Mouse (Mus musculus) heart, embryonic 15.5 days (tissue): ENCODE results near the gene Svs2. TPM values are rescaled to one million over a fixed set of nuclear protein-coding genes. Genes with fewer than 3 reads are reported as not detected.

ENCODE experiments used
- ATAC-seq: fragments of 200-750 bp; cut with Nextera tagmentation; replicated peaks from 2 replicates; pipeline ENCODE4 v1.8.0; 2017; ENCODE audit warnings: low read depth, moderate TSS enrichment; ENCODE audit not compliant: insufficient number of reproducible peaks, insufficient read depth, low FRiP score
- H3K27ac ChIP-seq: fragments of 300-500 bp; sonication (generic); 2 replicates; pipeline ENCODE4 v1.5.1; 2015; ENCODE audit warnings: mild to moderate bottlenecking, inconsistent platforms
- H3K27me3 ChIP-seq: fragments of 300-500 bp; sonication (generic); 2 replicates; pipeline ENCODE4 v1.6.1; 2015; ENCODE audit warnings: inconsistent platforms
- H3K36me3 ChIP-seq: fragments of 300-500 bp; sonication (generic); 2 replicates; pipeline ENCODE4 v1.6.1; 2015; ENCODE audit warnings: mild to moderate bottlenecking, inconsistent platforms
- H3K4me1 ChIP-seq: fragments of 300-500 bp; sonication (generic); replicated peaks from 2 replicates; pipeline ENCODE4 v1.6.1; 2015; ENCODE audit warnings: inconsistent platforms
- H3K4me2 ChIP-seq: fragments of 300-500 bp; sonication (generic); 2 replicates; pipeline ENCODE4 v1.6.1; 2015; ENCODE audit warnings: inconsistent platforms, mild to moderate bottlenecking, moderate library complexity
- H3K4me3 ChIP-seq: fragments of 300-500 bp; sonication (generic); 2 replicates; pipeline ENCODE4 v1.5.1; 2015; ENCODE audit warnings: mild to moderate bottlenecking, inconsistent platforms
- H3K9ac ChIP-seq: fragments of 300-500 bp; sonication (generic); 2 replicates; pipeline ENCODE4 v1.6.1; 2015; ENCODE audit warnings: mild to moderate bottlenecking, inconsistent platforms
- H3K9me3 ChIP-seq: fragments of 300-500 bp; sonication (generic); replicated peaks from 2 replicates; pipeline ENCODE4 v1.6.1; 2016; ENCODE audit warnings: inconsistent platforms
- WGBS: fragments of 180-500 bp; shearing (Covaris S2); methylation state at CpG from one replicate; pipeline ENCODE4 v1.1.7; 2015; ENCODE audit warnings: mixed read lengths; 5-methylcytosine and 5-hydroxymethylcytosine counted together
- polyA plus RNA-seq: library from polyadenylated mRNA; unstranded; fragments of >200 nt; fragmentation: Nextera tagmentation; extraction: Ambion mirVana; gene quantifications from 2 replicates; pipeline ENCODE4 v1.2.1, GENCODE M21; 2015

Gene Svs2
- polyA plus RNA-seq, 1 experiment from 2014 or later, result not detected

- 76% methylated on average over 20 of the region's 20 CpGs for WGBS
Measured at GRCm38 (mm10) chr2:164199626-164200327, 38.5 kb downstream of the Svs2 start, which contains the start of gene Wfdc15a. TSS of gene Wfdc15a (minus strand) at chr2:164200130.

DNA sequence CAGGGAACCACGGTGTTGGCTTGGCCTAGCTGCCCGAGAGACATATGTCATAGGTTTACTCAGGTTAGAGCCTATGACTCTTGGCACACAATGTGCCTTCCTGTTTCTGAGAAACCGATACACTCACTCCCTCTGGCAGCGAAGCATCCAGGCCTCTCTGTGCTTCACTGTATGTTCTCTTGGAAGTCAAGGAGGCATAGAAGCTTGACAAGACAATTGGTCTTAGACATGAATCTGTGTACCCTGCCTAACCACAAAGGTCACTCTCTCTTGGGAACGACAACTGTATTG is 41.6 kb downstream of the Svs2 start:
- ATAC-seq, result no peak
- H3K9ac ChIP-seq, result no peak overlapping the region
- no peak overlapping the region for H3K27ac ChIP-seq
- H3K4me2 ChIP-seq, result no peak overlapping the region
- H3K27me3 ChIP-seq, result no peaks in the 10 kb centered on the region
- H3K36me3 ChIP-seq, result no peaks in the 10 kb centered on the region
- 79% methylated on average over 5 of the region's 5 CpGs for WGBS
- no peaks in the 10 kb centered on the region for H3K9me3 ChIP-seq
- H3K4me3 ChIP-seq, result no peak overlapping the region
- H3K4me1 ChIP-seq, result no peaks in the 10 kb centered on the region

More at GRCm38 (mm10) chr2:164199626-164200327, 38.5 kb downstream of the Svs2 start, which contains the start of gene Wfdc15a:
- no peak within 1 kb of the TSS for H3K27ac ChIP-seq
- no peak within 1 kb of the TSS for H3K9ac ChIP-seq
- no peaks in the 10 kb centered on the region for H3K36me3 ChIP-seq
- no peaks in the 10 kb centered on the region for H3K9me3 ChIP-seq
- no peak within 1 kb of the TSS for H3K4me3 ChIP-seq
- H3K4me1 ChIP-seq, result no peaks in the 10 kb centered on the region
- no peaks in the 10 kb centered on the region for H3K27me3 ChIP-seq
- no peak for ATAC-seq
- no peak within 1 kb of the TSS for H3K4me2 ChIP-seq

DNA sequence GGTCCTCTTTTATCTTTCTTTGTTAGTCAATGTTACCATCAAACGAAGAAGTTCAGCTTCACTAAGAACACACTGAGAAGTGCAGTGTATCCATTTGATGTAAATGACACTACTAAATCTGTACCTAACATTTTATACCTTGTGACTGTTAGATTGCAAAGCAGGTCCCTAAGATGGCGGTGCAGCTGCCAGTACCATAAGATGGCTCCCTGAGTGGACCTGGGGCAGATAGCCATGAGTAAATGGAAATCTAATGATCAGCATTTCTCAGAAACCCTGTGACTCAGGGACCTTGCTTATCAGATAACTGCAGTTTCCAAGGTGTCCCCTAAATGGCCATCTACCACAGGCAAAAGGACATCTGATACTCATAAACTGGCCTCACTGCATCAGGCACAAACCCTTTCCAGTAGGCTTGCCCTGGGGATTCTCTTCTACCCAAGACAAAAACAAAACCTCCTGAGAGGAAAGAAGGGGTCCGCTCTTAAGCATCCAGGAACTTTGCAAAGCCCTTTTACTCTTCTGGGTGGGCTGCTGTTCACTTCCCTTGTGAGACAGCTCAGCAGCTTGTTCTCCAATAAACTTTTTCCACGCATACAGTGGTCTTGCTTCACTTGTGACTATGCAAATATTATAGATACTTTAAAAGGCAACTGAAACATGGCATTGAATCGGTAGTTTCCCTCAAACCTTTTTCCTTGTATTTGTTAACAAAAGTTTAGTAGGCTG is 42.1 kb downstream of the Svs2 start:
- ATAC-seq, result no peak
- H3K4me2 ChIP-seq, result no peak overlapping the region
- WGBS, result 82% methylated on average over 5 of the region's 5 CpGs

DNA sequence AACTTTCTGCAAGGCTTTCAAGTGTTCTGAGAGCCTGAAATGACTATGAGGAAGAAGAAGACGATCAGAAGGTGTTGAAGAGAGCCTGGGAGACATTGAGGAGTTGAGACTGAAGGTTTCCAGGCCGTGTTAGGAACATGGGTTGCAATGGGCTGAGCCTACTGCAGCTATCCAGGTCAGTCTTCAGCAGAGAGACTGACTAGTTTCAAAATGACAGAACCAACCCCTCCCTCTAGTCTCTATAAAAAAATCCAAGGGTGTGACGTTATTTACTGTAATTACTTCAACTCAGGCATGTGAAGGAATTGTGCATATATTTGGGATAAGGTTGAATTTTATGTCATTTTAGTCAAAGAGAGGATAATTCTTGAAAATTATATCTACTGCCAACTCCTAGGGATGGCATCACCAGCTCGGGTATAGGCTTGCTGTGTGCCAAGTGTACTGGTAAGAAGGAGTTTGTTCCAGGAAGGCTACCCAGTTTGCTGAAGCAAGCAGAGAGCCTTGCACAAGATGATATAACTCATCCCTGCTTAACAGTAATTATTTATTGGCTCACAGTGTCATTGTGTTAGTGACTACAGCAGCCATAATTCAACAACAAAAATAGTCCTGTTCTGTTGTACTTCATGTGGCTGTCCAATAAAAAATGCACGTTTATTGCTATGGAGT is 43.2 kb downstream of the Svs2 start:
- H3K4me1 ChIP-seq, result no peaks in the 10 kb centered on the region
- H3K9ac ChIP-seq, result no peak overlapping the region
- H3K27me3 ChIP-seq, result no peaks in the 10 kb centered on the region
- H3K4me3 ChIP-seq, result no peak overlapping the region
- no peaks in the 10 kb centered on the region for H3K9me3 ChIP-seq
- no peak overlapping the region for H3K4me2 ChIP-seq
- H3K36me3 ChIP-seq, result no peaks in the 10 kb centered on the region
- WGBS, result 65% methylated on average over 5 of the region's 5 CpGs
- H3K27ac ChIP-seq, result no peak overlapping the region
- no peak for ATAC-seq

More for the DNA sequence above, 42.1 kb downstream of the Svs2 start:
- H3K27me3 ChIP-seq, result no peaks in the 10 kb centered on the region
- H3K9ac ChIP-seq, result no peak overlapping the region
- H3K4me1 ChIP-seq, result no peaks in the 10 kb centered on the region
- no peaks in the 10 kb centered on the region for H3K36me3 ChIP-seq
- H3K9me3 ChIP-seq, result no peaks in the 10 kb centered on the region
- H3K4me3 ChIP-seq, result no peak overlapping the region
- no peak overlapping the region for H3K27ac ChIP-seq

DNA sequence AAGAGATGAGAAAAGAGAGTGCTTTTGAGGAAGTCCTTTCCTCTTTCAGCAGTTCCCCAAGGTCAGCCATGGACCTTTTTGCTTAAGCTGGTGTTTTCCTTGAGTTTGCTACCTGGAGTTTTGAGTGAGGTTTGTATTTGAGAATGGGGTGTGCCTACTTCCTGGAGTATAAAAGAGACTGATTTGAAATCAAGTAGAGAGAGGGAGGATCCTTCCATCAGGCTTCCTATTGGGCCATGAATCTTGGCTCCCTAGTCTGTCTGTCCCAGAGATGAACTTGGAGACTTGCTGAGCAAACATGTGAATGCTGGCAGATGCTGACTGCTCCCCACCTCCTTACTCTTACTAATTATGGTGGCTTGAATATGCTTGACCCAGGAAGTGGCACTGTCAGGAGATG is 46.0 kb downstream of the Svs2 start:
- no peak overlapping the region for H3K4me2 ChIP-seq
- no peak overlapping the region for H3K9ac ChIP-seq
- no peak for ATAC-seq
- no peaks in the 10 kb centered on the region for H3K36me3 ChIP-seq
- no peak overlapping the region for H3K4me3 ChIP-seq
- H3K4me1 ChIP-seq, result no peaks in the 10 kb centered on the region
- H3K9me3 ChIP-seq, result no peaks in the 10 kb centered on the region
- H3K27me3 ChIP-seq, result no peaks in the 10 kb centered on the region
- no peak overlapping the region for H3K27ac ChIP-seq

DNA sequence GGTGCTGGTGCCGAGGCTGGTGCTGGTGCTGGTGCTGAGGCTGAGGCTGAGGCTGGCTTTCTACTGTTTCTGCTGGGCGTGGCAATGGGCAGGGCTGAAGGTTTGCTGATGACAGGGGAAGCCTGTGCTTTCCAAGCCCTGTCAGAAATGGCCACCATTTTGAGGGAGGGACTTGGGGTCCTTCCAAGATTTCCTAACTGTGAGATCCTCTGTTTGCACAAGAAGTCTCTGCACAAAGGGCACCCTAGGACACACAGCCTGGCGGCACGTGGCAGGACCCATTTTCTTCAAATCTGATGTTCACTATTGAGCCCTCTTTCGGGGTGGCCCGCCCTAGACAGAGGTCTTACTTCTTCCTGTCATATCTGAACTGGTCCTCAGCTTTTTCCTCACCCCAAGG is 47.7 kb downstream of the Svs2 start, which contains the start of gene Wfdc12:
Gene Wfdc12 (minus strand): TSS at position 33 of the 400 bp plus-strand sequence.
- WGBS, result 82% methylated on average over 6 of the region's 6 CpGs
- no peak within 1 kb of the TSS for H3K4me3 ChIP-seq
- H3K9ac ChIP-seq, result no peak within 1 kb of the TSS
- H3K4me2 ChIP-seq, result no peak within 1 kb of the TSS
- H3K27ac ChIP-seq, result no peak within 1 kb of the TSS
- H3K36me3 ChIP-seq, result no peaks in the 10 kb centered on the region
- H3K9me3 ChIP-seq, result no peaks in the 10 kb centered on the region
- H3K27me3 ChIP-seq, result no peaks in the 10 kb centered on the region
- no peaks in the 10 kb centered on the region for H3K4me1 ChIP-seq
- ATAC-seq, result no peak

DNA sequence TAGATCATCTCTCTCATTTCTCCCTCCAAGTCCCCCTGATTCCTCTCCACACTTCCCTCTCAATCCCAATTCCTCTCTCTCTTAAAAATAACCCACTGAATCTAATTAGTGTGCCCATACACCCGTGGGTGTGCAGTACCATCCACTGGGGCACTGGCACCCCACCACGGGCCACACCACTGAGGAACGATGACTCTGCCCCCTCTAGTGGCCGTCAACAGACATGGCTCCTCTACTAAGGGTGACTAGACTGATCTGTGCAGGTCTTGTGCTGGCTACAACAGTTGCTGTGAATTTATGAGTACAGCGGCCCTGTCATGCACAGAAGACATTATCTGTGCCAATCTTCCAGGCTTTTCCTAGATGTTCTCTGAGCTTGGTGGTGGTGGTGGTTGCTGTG is 49.5 kb downstream of the Svs2 start:
- no peaks in the 10 kb centered on the region for H3K36me3 ChIP-seq
- H3K27ac ChIP-seq, result no peak overlapping the region
- no peaks in the 10 kb centered on the region for H3K9me3 ChIP-seq
- H3K4me3 ChIP-seq, result no peak overlapping the region
- no peak for ATAC-seq
- WGBS, result 26% methylated on average over 5 of the region's 5 CpGs
- H3K9ac ChIP-seq, result no peak overlapping the region
- no peaks in the 10 kb centered on the region for H3K4me1 ChIP-seq
- H3K27me3 ChIP-seq, result peaks cover 6% of the 10 kb centered on the region; the same call in 1 of the 2 replicates
- no peak overlapping the region for H3K4me2 ChIP-seq

Other genes starting within 250 kb of the Svs2 start
- gene Ywhab, start 243.5 kb downstream of the Svs2 start, polyA plus RNA-seq, result 202 and 213 TPM in 2 replicates
- gene Pabpc1l, start 213.0 kb downstream of the Svs2 start, polyA plus RNA-seq, result 0.92 and 1.1 TPM in 2 replicates
- gene Stk4, start 168.1 kb downstream of the Svs2 start, polyA plus RNA-seq, result 11.8 and 13.7 TPM in 2 replicates
- gene Tomm34, start 167.3 kb downstream of the Svs2 start, polyA plus RNA-seq, result 42.8 and 51.8 TPM in 2 replicates
- gene Kcns1, start 67.4 kb downstream of the Svs2 start, polyA plus RNA-seq, result 0.20 and 0.24 TPM in 2 replicates
- not detected in 2 replicates for gene Wfdc5, start 55.7 kb downstream of the Svs2 start, polyA plus RNA-seq
- not detected in 2 replicates for gene Wfdc12, start 47.9 kb downstream of the Svs2 start, polyA plus RNA-seq
- gene Wfdc15a, start 38.3 kb downstream of the Svs2 start, polyA plus RNA-seq, result not detected in 2 replicates
- not detected in 2 replicates for gene Wfdc15b, start 16.8 kb downstream of the Svs2 start, polyA plus RNA-seq
- not detected in 2 replicates for gene Svs3b, start 18.2 kb upstream of the Svs2 start, polyA plus RNA-seq
- gene Svs4, start 40.0 kb upstream of the Svs2 start, polyA plus RNA-seq, result not detected in 2 replicates
- not detected in 2 replicates for gene Svs3a, start 50.8 kb upstream of the Svs2 start, polyA plus RNA-seq
- gene Svs6, start 78.3 kb upstream of the Svs2 start, polyA plus RNA-seq, result not detected in 2 replicates
- not detected in 2 replicates for gene Svs5, start 94.3 kb upstream of the Svs2 start, polyA plus RNA-seq
- gene Slpi, start 150.6 kb upstream of the Svs2 start, polyA plus RNA-seq, result 1.3 and 1.6 TPM in 2 replicates
- 0.25 and 0.80 TPM in 2 replicates for gene Rbpjl, start 164.7 kb upstream of the Svs2 start, polyA plus RNA-seq
- gene Matn4, start 166.7 kb upstream of the Svs2 start, polyA plus RNA-seq, result 8.4 and 14.9 TPM in 2 replicates
- 41.9 and 56.5 TPM in 2 replicates for gene Sdc4, start 205.4 kb upstream of the Svs2 start, polyA plus RNA-seq
- gene Sys1, start 218.5 kb upstream of the Svs2 start, polyA plus RNA-seq, result 32.0 and 40.4 TPM in 2 replicates
- 10.5 and 13.5 TPM in 2 replicates for gene Gm20458, start 222.5 kb upstream of the Svs2 start, polyA plus RNA-seq
- gene Trp53tg5, start 235.3 kb upstream of the Svs2 start, polyA plus RNA-seq, result not detected in 2 replicates
- gene Dbndd2, start 247.6 kb upstream of the Svs2 start, polyA plus RNA-seq, result 8.6 and 16.5 TPM in 2 replicates